ENCODE assay signal across 9 mouse cellular contexts in the genomic region with DNA sequence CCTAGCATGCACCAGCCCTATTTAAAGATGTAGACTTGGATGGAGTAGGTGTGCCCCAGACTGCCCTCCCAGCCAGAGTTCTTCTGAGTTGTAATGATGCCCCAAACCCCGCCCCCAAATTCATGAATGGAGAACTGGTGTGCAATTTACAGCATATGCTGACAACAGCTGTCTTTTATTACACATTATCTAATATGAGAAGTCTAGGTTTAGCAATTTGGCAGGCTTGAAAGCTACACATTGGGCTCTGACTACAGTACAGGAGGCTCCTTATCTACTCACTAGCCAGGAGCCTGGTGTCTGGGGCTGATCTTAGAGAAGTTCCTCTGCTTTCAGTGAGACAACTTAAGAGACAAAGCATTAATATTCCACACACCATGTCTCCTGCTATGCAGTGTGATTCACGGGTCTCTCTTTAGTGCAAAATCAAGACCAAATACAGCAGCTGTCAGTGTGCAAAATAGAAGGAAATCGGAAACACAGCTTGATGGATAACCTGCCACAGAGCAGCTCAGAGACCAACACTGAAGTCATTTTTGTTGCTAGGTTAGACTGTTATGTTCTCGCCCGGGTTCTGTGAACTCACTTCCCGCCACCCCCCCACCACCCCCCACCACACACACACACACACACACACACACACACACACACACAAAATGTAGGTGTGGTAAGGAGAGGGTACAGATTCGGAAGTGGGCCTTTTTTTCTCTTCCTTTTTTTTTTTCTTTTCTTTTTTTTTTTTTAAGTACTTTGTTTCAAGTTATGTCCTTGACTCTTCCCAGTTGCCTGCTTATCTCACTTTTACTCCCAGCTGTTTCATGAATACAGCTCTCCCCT. TPM values are rescaled to one million over a fixed set of nuclear protein-coding genes. Genes with fewer than 3 reads are reported as not detected.
DNase-seq lines count a peak whose midpoint lies in the region; ATAC-seq lines count a peak whose summit lies in the region.
"Had no signal": no experiment of that assay in that cellular context is flagged by ENCODE, and none has a peak within 500 bp of the region (broad histone marks: within the 10 kb centered on the region; RNA-seq: fewer than 3 reads in every experiment).

No protein-coding gene starts in this region.

- no peak for DNase-seq in forebrain, embryonic 11.5 days (ENCODE audit: low spot score)
- DNase-seq in 416B (ENCODE audit: low read depth), result peak; percentile 56
- no peak for DNase-seq in urinary bladder, postnatal 14 days (ENCODE audit: low spot score)
- no peak for DNase-seq in gastrocnemius, adult 18-20 months (ENCODE audit: low spot score)
- no peak for DNase-seq in ovary, postnatal 14 days (ENCODE audit: low spot score)
- DNase-seq: cerebellum, adult 11-12 months had no signal

- no peak overlapping the region for H3K9ac ChIP-seq in forebrain, embryonic 15.5 days (replicated peaks)
- H3K9ac ChIP-seq in forebrain, embryonic 11.5 days (ENCODE audit: low read length), result no peak overlapping the region
- no peak overlapping the region for H3K9ac ChIP-seq in liver, embryonic 16.5 days (ENCODE audit: low read depth, low read length)

- no peak overlapping the region for H3K4me2 ChIP-seq in forebrain, embryonic 15.5 days (replicated peaks)
- H3K4me2 ChIP-seq in forebrain, embryonic 11.5 days (ENCODE audit: low read depth, low read length, severe bottlenecking), result no peak overlapping the region
- H3K4me2 ChIP-seq in liver, embryonic 16.5 days (ENCODE audit: low read depth, low read length), result peak overlapping the region; percentile 28; the same call in 1 of the 2 replicates

- no peaks in the 10 kb centered on the region for H3K27me3 ChIP-seq in forebrain, embryonic 15.5 days
- no peaks in the 10 kb centered on the region for H3K27me3 ChIP-seq in forebrain, embryonic 11.5 days (ENCODE audit: control insufficient read depth, insufficient read depth, low read length)
- no peaks in the 10 kb centered on the region for H3K27me3 ChIP-seq in liver, embryonic 16.5 days (ENCODE audit: control insufficient read depth, insufficient read depth, low read depth, low read length)

- H3K4me3 ChIP-seq in forebrain, embryonic 15.5 days, result no peak overlapping the region
- no peak overlapping the region for H3K4me3 ChIP-seq in forebrain, embryonic 11.5 days (ENCODE audit: low read depth, low read length)
- H3K4me3 ChIP-seq in liver, embryonic 16.5 days (ENCODE audit: low read depth, low read length), result peak overlapping the region; percentile 18

- no peaks in the 10 kb centered on the region for H3K4me1 ChIP-seq in forebrain, embryonic 15.5 days
- H3K4me1 ChIP-seq in forebrain, embryonic 11.5 days (replicated peaks; ENCODE audit: control insufficient read depth, insufficient read depth, low read length), result no peaks in the 10 kb centered on the region
- no peaks in the 10 kb centered on the region; the same call in 1 of the 2 replicates for H3K4me1 ChIP-seq in liver, embryonic 16.5 days (ENCODE audit: control insufficient read depth, low read depth, low read length)

- no peak overlapping the region; the same call in 1 of the 2 replicates for H3K27ac ChIP-seq in forebrain, embryonic 15.5 days (replicated peaks)
- H3K27ac ChIP-seq in forebrain, embryonic 11.5 days (ENCODE audit: low read depth, low read length), result no peak overlapping the region
- no peak overlapping the region for H3K27ac ChIP-seq in liver, embryonic 16.5 days (ENCODE audit: low read length)

- 76% methylated on average over 7 of the region's 7 CpGs for WGBS in forebrain, embryonic 15.5 days
- WGBS in forebrain, embryonic 11.5 days, result 84% methylated on average over 7 of the region's 7 CpGs
- WGBS in liver, embryonic 16.5 days (ENCODE audit: insufficient replicate concordance), result 24% methylated on average over 7 of the region's 7 CpGs

- H3K36me3 ChIP-seq in forebrain, embryonic 15.5 days, result no peaks in the 10 kb centered on the region
- H3K36me3 ChIP-seq in forebrain, embryonic 11.5 days (ENCODE audit: control insufficient read depth, insufficient read depth, low read length), result no peaks in the 10 kb centered on the region
- no peaks in the 10 kb centered on the region for H3K36me3 ChIP-seq in liver, embryonic 16.5 days (ENCODE audit: control insufficient read depth, insufficient read depth)

- ATAC-seq in forebrain, embryonic 15.5 days (replicated peaks), result peak; percentile 67
- ATAC-seq in forebrain, embryonic 11.5 days (replicated peaks; ENCODE audit: low FRiP score), result no peak
- ATAC-seq in erythroblast, adult 5-6 weeks (replicated peaks; ENCODE audit: low FRiP score, poor library complexity, severe bottlenecking), result peak; percentile 43
- peak; percentile 55 for ATAC-seq in liver, embryonic 16.5 days (ENCODE audit: low read depth)

- no peaks in the 10 kb centered on the region for H3K9me3 ChIP-seq in forebrain, embryonic 15.5 days
- H3K9me3 ChIP-seq in forebrain, embryonic 11.5 days (ENCODE audit: control insufficient read depth, low read length), result no peaks in the 10 kb centered on the region
- no peaks in the 10 kb centered on the region for H3K9me3 ChIP-seq in liver, embryonic 16.5 days (replicated peaks; ENCODE audit: control insufficient read depth, low read length)

RNA-seq across cellular contexts. Expression of a gene that starts 39.8 kb away (rescaled TPM):
- 0.09 TPM in 1 of 2 replicates, not detected in the other for polyA plus RNA-seq in forebrain, embryonic 15.5 days (2015; fragmentation: Nextera tagmentation; extraction: Ambion mirVana)
- 0.21 TPM in 1 of 2 replicates, not detected in the other for polyA plus RNA-seq in forebrain, embryonic 11.5 days (2014; fragmentation: Nextera tagmentation; extraction: Ambion mirVana)
- 11.7 and 13.8 TPM in 2 replicates for total RNA-seq in erythroblast, adult 5-6 weeks (2015; ENCODE audit: low replicate concordance)
- 15.6 and 18.3 TPM in 2 replicates for total RNA-seq in erythroblast, adult 5-6 weeks (2017; ENCODE audit: low replicate concordance)
- 4.0 and 4.3 TPM in 2 replicates for polyA plus RNA-seq in liver, embryonic 16.5 days (2015; fragmentation: Nextera tagmentation; extraction: Ambion mirVana)
- under 1 TPM; 0.14 to 0.27 TPM for total RNA-seq in gastrocnemius, adult 18-20 months (2021)
